Mouse (Mus musculus) T-helper 17 cell (primary cell): Measurements from ENCODE around the gene Lrrfip2.

Experiments used
- in situ Hi-C, 2 experiments: fragments of 300-600 bp; cut with MboI, MseI; formaldehyde crosslinking; loops; 1 replicate in 1 of 2; 2 replicates in 1 of 2; pipeline ENCODE4 v1.15.1; 2025; ENCODE audit warnings: high pct_unique_total_duplicates in 2 of 2

Lrrfip2 gene

GRCm38 (mm10) chr9:111117126-111117642 lies at the start of gene Lrrfip2:
Gene Lrrfip2, plus strand, starts transcription at chr9:111117592.
- in situ Hi-C loops, result no loop called here

GRCm38 (mm10) chr9:111070546-111070961 lies 46.8 kb upstream of the Lrrfip2 start:
- in situ Hi-C loops, result no loop called here

GRCm38 (mm10) chr9:111072175-111072574 lies 45.2 kb upstream of the Lrrfip2 start:
- in situ Hi-C loops, result no loop called here

GRCm38 (mm10) chr9:111072971-111073370 lies 44.4 kb upstream of the Lrrfip2 start:
- in situ Hi-C loops, result no loop called here

- in situ Hi-C loops, result no loop called here
Measured at GRCm38 (mm10) chr9:111077745-111078144, 39.6 kb upstream of the Lrrfip2 start.

GRCm38 (mm10) chr9:111080801-111081200 lies 36.6 kb upstream of the Lrrfip2 start:
- in situ Hi-C loops, result loop anchor here (5.0 kb wide), 2 partner anchors 74 to 94 kb away; no protein-coding TSS in a partner anchor

GRCm38 (mm10) chr9:111081765-111082164 lies 35.6 kb upstream of the Lrrfip2 start:
- in situ Hi-C loops, result loop anchor here (5.0 kb wide), 2 partner anchors 74 to 94 kb away; no protein-coding TSS in a partner anchor

- in situ Hi-C loops, result no loop called here
Measured at GRCm38 (mm10) chr9:111085329-111085728, 32.1 kb upstream of the Lrrfip2 start.

GRCm38 (mm10) chr9:111086137-111086536 lies 31.3 kb upstream of the Lrrfip2 start:
- in situ Hi-C loops, result no loop called here

GRCm38 (mm10) chr9:111086995-111087606 lies 30.3 kb upstream of the Lrrfip2 start:
- in situ Hi-C loops, result no loop called here

GRCm38 (mm10) chr9:111087960-111088359 lies 29.4 kb upstream of the Lrrfip2 start:
- in situ Hi-C loops, result no loop called here

GRCm38 (mm10) chr9:111088886-111089285 lies 28.5 kb upstream of the Lrrfip2 start:
- in situ Hi-C loops, result no loop called here

- in situ Hi-C loops, result no loop called here
Measured at GRCm38 (mm10) chr9:111092657-111093056, 24.7 kb upstream of the Lrrfip2 start.

- in situ Hi-C loops, result no loop called here
Measured at GRCm38 (mm10) chr9:111093094-111093493, 24.3 kb upstream of the Lrrfip2 start.

GRCm38 (mm10) chr9:111094626-111095025 lies 22.8 kb upstream of the Lrrfip2 start:
- in situ Hi-C loops, result no loop called here

GRCm38 (mm10) chr9:111095710-111096109 lies 21.7 kb upstream of the Lrrfip2 start:
- in situ Hi-C loops, result no loop called here

GRCm38 (mm10) chr9:111096419-111097326 lies 20.7 kb upstream of the Lrrfip2 start:
- in situ Hi-C loops, result no loop called here

GRCm38 (mm10) chr9:111097543-111097942 lies 19.8 kb upstream of the Lrrfip2 start:
- in situ Hi-C loops, result no loop called here

- in situ Hi-C loops, result no loop called here
Measured at GRCm38 (mm10) chr9:111100406-111100805, 17.0 kb upstream of the Lrrfip2 start.

- in situ Hi-C loops, result no loop called here
Measured at GRCm38 (mm10) chr9:111103293-111103692, 14.1 kb upstream of the Lrrfip2 start.

- in situ Hi-C loops, result no loop called here
Measured at GRCm38 (mm10) chr9:111103893-111104292, 13.5 kb upstream of the Lrrfip2 start.

GRCm38 (mm10) chr9:111107863-111108262 lies 9.5 kb upstream of the Lrrfip2 start:
- in situ Hi-C loops, result no loop called here
